Mouse (Mus musculus) myocyte (in vitro differentiated cells): ENCODE data around the gene Sstr3.

Source experiments
- E2F4 ChIP-seq: IDR thresholded peaks from one replicate; pipeline ENCODE4 v1.6.1; 2011; ENCODE audit warnings: mild to moderate bottlenecking, control low read depth, moderate library complexity; ENCODE audit not compliant: insufficient read depth
- MAX ChIP-seq: IDR thresholded peaks from one replicate; pipeline ENCODE4 v1.6.1; 2011; ENCODE audit warnings: low read depth, mild to moderate bottlenecking, control low read depth
- MYOG ChIP-seq, 3 experiments: IDR thresholded peaks; one replicate each; pipeline ENCODE4 v1.6.1; 2011; ENCODE audit warnings: control low read depth in 2 of 3, low read depth in 2 of 3, mild to moderate bottlenecking in 2 of 3; ENCODE audit not compliant: insufficient read length in 2 of 3, control insufficient read depth in 1 of 3, insufficient read depth in 1 of 3
- POLR2A ChIP-seq: IDR thresholded peaks from one replicate; pipeline ENCODE4 v1.6.1; 2011; ENCODE audit warnings: low read depth, mild to moderate bottlenecking, control low read depth, moderate library complexity; ENCODE audit not compliant: insufficient read length
- SRF ChIP-seq: IDR thresholded peaks from one replicate; pipeline ENCODE4 v1.6.1; 2011; ENCODE audit warnings: low read depth; ENCODE audit not compliant: control insufficient read depth, insufficient read length
- TCF12 ChIP-seq: IDR thresholded peaks from one replicate; pipeline ENCODE4 v1.6.1; 2011; ENCODE audit warnings: mild to moderate bottlenecking, control low read depth; ENCODE audit not compliant: poor library complexity, insufficient read depth, severe bottlenecking
- USF1 ChIP-seq: IDR thresholded peaks from one replicate; pipeline ENCODE4 v1.6.1; 2011; ENCODE audit warnings: low read depth, mild to moderate bottlenecking, control low read depth, moderate library complexity

- TF ChIP-seq E2F4 (no peak), MYOG (IDR thresholded peaks at IDR 0.05; ENCODE audit: control insufficient read depth in 1 of 3, insufficient read depth in 1 of 3, insufficient read length in 2 of 3, low read depth in 2 of 3) (no peak), MAX (no peak), POLR2A (no peak), TCF12 (no peak), SRF (no peak), USF1 (no peak)
Observed at GRCm38 (mm10) chr15:78591680-78592451, 47.4 kb upstream of the Sstr3 start.
